Mouse (Mus musculus): ENCODE results near the gene Vmac.

GRCm38 (mm10) chr17:56672941-56673646, 44.7 kb downstream of the Vmac start, which contains the start of gene Ranbp3:
- TF ChIP-seq CTCF (IDR thresholded peaks at IDR 0.05) (no peak), EP300 (IDR thresholded peaks at IDR 0.05) (no peak)

Data from lung, postnatal 0 days (tissue).